Comparison of ENCODE assay signal across 8 mouse cellular contexts in genomic region chr17:35918276-35919059, GRCm38 (mm10). TPM values are rescaled to one million over a fixed set of nuclear protein-coding genes. Genes with fewer than 3 reads are reported as not detected.
DNase-seq lines count a peak whose midpoint lies in the region; ATAC-seq lines count a peak whose summit lies in the region.

No protein-coding gene starts in this region.

- H3K36me3 ChIP-seq in embryonic facial prominence, embryonic 14.5 days (ENCODE audit: control insufficient read depth, insufficient read depth, low read length) = peaks cover 27% of the 10 kb centered on the region
- H3K36me3 ChIP-seq in hindbrain, embryonic 14.5 days (replicated peaks; ENCODE audit: control insufficient read depth, insufficient read depth) = peaks cover 16% of the 10 kb centered on the region

- peak overlapping the region; percentile 94 for H3K4me2 ChIP-seq in embryonic facial prominence, embryonic 14.5 days (ENCODE audit: low read depth, low read length)
- H3K4me2 ChIP-seq in hindbrain, embryonic 14.5 days (replicated peaks) = peak overlapping the region; percentile 97

- no peak for ATAC-seq in embryonic facial prominence, embryonic 14.5 days (ENCODE audit: low read depth)
- ATAC-seq in hindbrain, embryonic 14.5 days (ENCODE audit: low FRiP score) = no peak
- ATAC-seq in inflammation-experienced regulatory T-cells, adult 6 months = no peak

- peak overlapping the region; percentile 58 for H3K4me3 ChIP-seq in embryonic facial prominence, embryonic 14.5 days (ENCODE audit: low read depth, low read length)
- H3K4me3 ChIP-seq in hindbrain, embryonic 14.5 days (replicated peaks; ENCODE audit: low read length) = peak overlapping the region; percentile 64

- H3K27ac ChIP-seq in embryonic facial prominence, embryonic 14.5 days (replicated peaks; ENCODE audit: low read depth, low read length) = peak overlapping the region; percentile 98
- H3K27ac ChIP-seq in hindbrain, embryonic 14.5 days = peak overlapping the region; percentile 99

- WGBS in embryonic facial prominence, embryonic 14.5 days = under 1% methylated on average over 11 of the region's 11 CpGs
- under 1% methylated on average over 11 of the region's 11 CpGs for WGBS in hindbrain, embryonic 14.5 days

- H3K4me1 ChIP-seq in embryonic facial prominence, embryonic 14.5 days (ENCODE audit: control insufficient read depth, insufficient read depth, low read length) = peaks cover 10% of the 10 kb centered on the region
- peaks cover 39% of the 10 kb centered on the region for H3K4me1 ChIP-seq in hindbrain, embryonic 14.5 days (replicated peaks; ENCODE audit: control insufficient read depth, insufficient read depth, low read length)

- no peaks in the 10 kb centered on the region for H3K27me3 ChIP-seq in embryonic facial prominence, embryonic 14.5 days (replicated peaks; ENCODE audit: control insufficient read depth, insufficient read depth, low read length)
- H3K27me3 ChIP-seq in hindbrain, embryonic 14.5 days (ENCODE audit: control insufficient read depth, insufficient read depth, low read length) = no peaks in the 10 kb centered on the region

- H3K9me3 ChIP-seq in embryonic facial prominence, embryonic 14.5 days (ENCODE audit: control insufficient read depth, low read length) = no peaks in the 10 kb centered on the region
- H3K9me3 ChIP-seq in hindbrain, embryonic 14.5 days (ENCODE audit: control insufficient read depth, low read length) = no peaks in the 10 kb centered on the region

- H3K9ac ChIP-seq in embryonic facial prominence, embryonic 14.5 days (ENCODE audit: low read depth, low read length) = peak overlapping the region; percentile 92
- H3K9ac ChIP-seq in hindbrain, embryonic 14.5 days = peak overlapping the region; percentile 98

- DNase-seq in gastrocnemius, adult 18-20 months (ENCODE audit: low spot score) = peak; percentile 52
- DNase-seq in gastrocnemius, postnatal 4 days (ENCODE audit: low spot score in 2 of 2) = no peak
- peak; percentile 86 for DNase-seq in ZHBTc4 (ENCODE audit: low read depth, low spot score)
- peak; percentile 82 for DNase-seq in embryonic facial prominence, embryonic 14.5 days (ENCODE audit: low spot score)
- DNase-seq in hindbrain, embryonic 14.5 days (ENCODE audit: low spot score) = peak; percentile 75
- DNase-seq in liver = peak; percentile 42
- peak; percentile 63 for DNase-seq in neural tube, embryonic 10.5 days (ENCODE audit: extremely low spot score, low spot score)

RNA-seq across cellular contexts. Expression of gene Ppp1r10, which starts 2.2 kb away (rescaled TPM):
- 10 to 100 TPM; 23.2 to 43.9 TPM for total RNA-seq in gastrocnemius, adult 18-20 months (2021)
- total RNA-seq in gastrocnemius, postnatal 4 days (2021) = 10 to 100 TPM; 44.6 to 52.8 TPM
- 29.1 and 32.5 TPM in 2 replicates for polyA plus RNA-seq in embryonic facial prominence, embryonic 14.5 days (2014; fragmentation: Nextera tagmentation; extraction: Ambion mirVana)
- 34.8 and 37.9 TPM in 2 replicates for polyA plus RNA-seq in hindbrain, embryonic 14.5 days (2014; fragmentation: Nextera tagmentation; extraction: Ambion mirVana)
- polyA plus RNA-seq in inflammation-experienced regulatory T-cells, adult 6 months (2017; shearing (Covaris generic)) = 10 to 100 TPM; 49.4 to 63.1 (median 51.7) TPM

RNA-seq across cellular contexts. Expression of gene Mrps18b, which starts 2.3 kb away (rescaled TPM):
- total RNA-seq in gastrocnemius, adult 18-20 months (2021) = 10 to 100 TPM; 61.6 to 62.4 TPM
- 10 to 100 TPM; 40.5 to 46.8 TPM for total RNA-seq in gastrocnemius, postnatal 4 days (2021)
- 73.3 and 76.0 TPM in 2 replicates for polyA plus RNA-seq in embryonic facial prominence, embryonic 14.5 days (2014; fragmentation: Nextera tagmentation; extraction: Ambion mirVana)
- polyA plus RNA-seq in hindbrain, embryonic 14.5 days (2014; fragmentation: Nextera tagmentation; extraction: Ambion mirVana) = 61.4 and 63.6 TPM in 2 replicates
- polyA plus RNA-seq in inflammation-experienced regulatory T-cells, adult 6 months (2017; shearing (Covaris generic)) = 10 to 100 TPM; 35.8 to 82.5 (median 75.5) TPM

RNA-seq across cellular contexts. Expression of gene Atat1, which starts 8.6 kb away (rescaled TPM):
- 1 to 10 TPM; 3.9 to 4.8 TPM for total RNA-seq in gastrocnemius, adult 18-20 months (2021)
- 10 to 100 TPM; 13.3 to 18.4 TPM for total RNA-seq in gastrocnemius, postnatal 4 days (2021)
- 48.1 and 53.6 TPM in 2 replicates for polyA plus RNA-seq in embryonic facial prominence, embryonic 14.5 days (2014; fragmentation: Nextera tagmentation; extraction: Ambion mirVana)
- 387 and 408 TPM in 2 replicates for polyA plus RNA-seq in hindbrain, embryonic 14.5 days (2014; fragmentation: Nextera tagmentation; extraction: Ambion mirVana)
- polyA plus RNA-seq in inflammation-experienced regulatory T-cells, adult 6 months (2017; shearing (Covaris generic)) = 10 to 100 TPM in 2 of 3 experiments, 1 to 10 TPM in 1; 9.5 to 16.2 (median 10.5) TPM

RNA-seq across cellular contexts. Expression of gene 2310061I04Rik, which starts 21.2 kb away (rescaled TPM):
- total RNA-seq in gastrocnemius, adult 18-20 months (2021) = 10 to 100 TPM; 78.6 to 79.3 TPM
- 10 to 100 TPM; 44.4 to 49.0 TPM for total RNA-seq in gastrocnemius, postnatal 4 days (2021)
- 20.5 and 21.5 TPM in 2 replicates for polyA plus RNA-seq in embryonic facial prominence, embryonic 14.5 days (2014; fragmentation: Nextera tagmentation; extraction: Ambion mirVana)
- polyA plus RNA-seq in hindbrain, embryonic 14.5 days (2014; fragmentation: Nextera tagmentation; extraction: Ambion mirVana) = 55.3 and 57.5 TPM in 2 replicates
- polyA plus RNA-seq in inflammation-experienced regulatory T-cells, adult 6 months (2017; shearing (Covaris generic)) = 10 to 100 TPM; 15.3 to 21.6 (median 15.4) TPM

RNA-seq across cellular contexts. Expression of gene Dhx16, which starts 38.8 kb away (rescaled TPM):
- 10 to 100 TPM; 11.7 to 14.1 TPM for total RNA-seq in gastrocnemius, adult 18-20 months (2021)
- 10 to 100 TPM; 22.1 to 25.1 TPM for total RNA-seq in gastrocnemius, postnatal 4 days (2021)
- polyA plus RNA-seq in embryonic facial prominence, embryonic 14.5 days (2014; fragmentation: Nextera tagmentation; extraction: Ambion mirVana) = 40.2 and 43.4 TPM in 2 replicates
- polyA plus RNA-seq in hindbrain, embryonic 14.5 days (2014; fragmentation: Nextera tagmentation; extraction: Ambion mirVana) = 25.8 and 29.0 TPM in 2 replicates
- 10 to 100 TPM; 17.4 to 36.1 (median 19.5) TPM for polyA plus RNA-seq in inflammation-experienced regulatory T-cells, adult 6 months (2017; shearing (Covaris generic))

Comparison
In these comparisons a context has a peak if more than half of its experiments do, and no peak if none do; other contexts are left out.
1. DNase-seq: peak in gastrocnemius, adult 18-20 months (single experiment), ZHBTc4 (single experiment), embryonic facial prominence, embryonic 14.5 days (single experiment), hindbrain, embryonic 14.5 days (single experiment), liver (single experiment) and neural tube, embryonic 10.5 days (single experiment); none in gastrocnemius, postnatal 4 days (0 of 2).